Mouse (Mus musculus) CH12.LX (cell line): ENCODE results near the gene Gm49320.

Source experiments
- CHD2 ChIP-seq: IDR thresholded peaks from 2 replicates; pipeline ENCODE4 v1.6.1; 2011; ENCODE audit warnings: low read length, improper control_type of control experiment
- CTCF ChIP-seq, 2 experiments: IDR thresholded peaks in 1 of 2; conservative IDR thresholded peaks in 1 of 2; 2 replicates each; pipeline ENCODE4 v1.5.1; 2011 to 2012; ENCODE audit warnings: low read depth in 2 of 2, low read length in 2 of 2, improper control_type of control experiment in 1 of 2, inconsistent platforms in 1 of 2, mild to moderate bottlenecking in 1 of 2, moderate library complexity in 1 of 2
- EP300 ChIP-seq: IDR thresholded peaks from 2 replicates; pipeline ENCODE4 v1.6.1; 2011; ENCODE audit warnings: low read length, improper control_type of control experiment
- GABPA ChIP-seq: IDR thresholded peaks from 2 replicates; pipeline ENCODE4 v1.6.1; 2012; ENCODE audit warnings: low read depth, low read length, improper control_type of control experiment, inconsistent platforms; ENCODE audit not compliant: insufficient replicate concordance
- MAX ChIP-seq: IDR thresholded peaks from 2 replicates; pipeline ENCODE4 v1.6.1; 2011; ENCODE audit warnings: low read length, improper control_type of control experiment
- POLR2A ChIP-seq: IDR thresholded peaks from 2 replicates; pipeline ENCODE4 v1.6.1; 2011; ENCODE audit warnings: low read depth, mild to moderate bottlenecking, improper control_type of control experiment, low read length
- POLR2AphosphoS2 ChIP-seq: IDR thresholded peaks from 2 replicates; pipeline ENCODE4 v1.6.1; 2011; ENCODE audit warnings: low read depth, low read length, improper control_type of control experiment

- TF ChIP-seq CTCF (conservative IDR thresholded peaks at IDR 0.05 in 1 of 2, IDR thresholded peaks at IDR 0.05 in 1 of 2; ENCODE audit: low read depth in 2 of 2, low read length in 2 of 2) (no peak), GABPA (no peak), MAX (no peak), POLR2A (no peak), CHD2 (no peak), POLR2AphosphoS2 (no peak), EP300 (no peak)
These were observed 20.0 kb downstream of the Gm49320 start for GRCm38 (mm10) chr8:4258678-4259077.
